Mouse (Mus musculus) hindlimb bud, embryonic 11.5 days (tissue): Measurements from ENCODE around the gene Taf1b.

Experiments used
- DNase-seq: peaks from one replicate; pipeline ENCODE4 v3.0.0-alpha.2; 2012; ENCODE audit warnings: low read depth, low spot score; ENCODE audit errors: extremely low spot score

Gene Taf1b

DNA sequence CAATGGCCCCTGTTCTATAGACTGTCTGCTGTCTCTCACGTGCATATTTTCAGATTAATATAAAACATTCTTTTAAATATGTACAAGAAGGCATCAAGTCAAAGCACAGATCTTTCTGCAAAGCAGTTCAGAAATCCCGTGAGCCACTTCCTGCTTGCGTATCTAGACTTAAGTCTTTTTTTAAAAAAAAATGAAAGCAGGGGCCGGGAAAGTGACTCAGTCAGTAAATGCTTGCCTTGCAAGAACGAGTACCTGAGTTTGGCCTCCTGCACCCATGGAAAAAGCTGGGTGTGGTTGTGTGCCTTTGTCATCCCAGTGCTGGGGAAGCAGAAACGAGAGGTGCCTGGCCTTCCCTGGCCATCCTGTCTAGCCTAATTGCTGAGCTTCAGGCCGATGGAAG is 101.9 kb downstream of the Taf1b start:
- no peak for DNase-seq

DNA sequence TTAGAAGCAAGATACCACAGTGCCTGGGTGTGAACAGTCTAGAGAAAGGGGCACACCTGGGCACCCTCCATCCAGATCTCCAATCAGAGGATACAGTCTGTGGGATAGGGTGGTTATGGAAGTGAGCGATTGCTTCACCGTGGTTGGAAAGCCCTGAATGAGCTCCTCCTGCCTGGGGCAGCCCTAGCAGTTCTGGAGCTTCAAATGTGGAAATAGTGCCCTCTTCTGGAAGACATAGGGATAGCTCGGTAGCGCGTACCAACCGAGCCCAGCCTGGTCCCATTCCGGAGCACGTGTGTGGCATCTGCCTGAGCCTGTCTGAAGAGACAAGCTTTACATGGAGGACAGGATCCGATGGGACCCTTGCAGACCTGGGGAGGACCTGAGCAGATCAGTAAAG is 102.6 kb downstream of the Taf1b start:
- peak; percentile 66 for DNase-seq

DNA sequence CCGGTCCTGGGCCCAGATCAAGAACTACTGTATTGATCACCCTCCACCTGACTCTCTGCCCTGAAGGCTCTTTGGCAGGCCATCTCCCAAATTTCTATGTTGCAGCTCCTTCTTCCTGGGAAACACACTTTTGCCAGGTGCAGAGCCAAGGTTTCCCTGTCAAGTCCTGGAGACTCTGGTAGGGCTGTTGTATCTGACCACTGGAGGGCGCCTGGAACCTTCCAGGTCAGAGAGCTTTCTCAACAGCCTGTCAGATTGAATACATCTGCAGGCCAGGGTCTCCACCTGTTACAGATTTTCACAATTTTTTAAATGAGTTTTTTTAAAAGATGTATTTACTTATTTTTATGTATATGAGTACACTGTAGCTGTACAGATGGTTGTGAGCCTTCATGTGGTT is 105.1 kb downstream of the Taf1b start:
- peak; percentile 30 for DNase-seq

DNA sequence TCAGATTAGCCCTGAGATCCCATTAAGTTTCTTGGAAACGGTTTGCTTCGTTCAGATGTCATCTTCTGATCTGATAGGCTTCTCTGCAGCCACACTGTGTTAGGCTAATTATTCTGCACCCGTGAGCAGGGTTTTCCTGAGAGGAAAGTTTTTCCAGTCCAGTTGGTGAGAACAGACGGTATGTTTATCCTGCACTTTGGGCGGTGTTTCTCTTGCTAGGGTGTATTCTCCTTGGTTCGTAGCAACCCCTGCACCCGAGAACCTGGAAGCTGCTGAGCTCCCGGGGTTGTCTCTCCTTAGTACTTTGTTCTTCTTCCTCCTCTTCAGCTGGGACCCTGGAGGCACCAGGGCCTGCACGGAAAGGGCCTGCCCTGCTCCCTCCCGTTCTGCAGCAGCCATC is 108.0 kb downstream of the Taf1b start:
- no peak for DNase-seq
